Mouse (Mus musculus): Measurements from ENCODE around the gene Zswim1. TPM values are rescaled to one million over a fixed set of nuclear protein-coding genes. Genes with fewer than 3 reads are reported as not detected.

Gene Zswim1
- polyA plus RNA-seq, 1 experiment from 2014 or later = 9.0 TPM

DNA sequence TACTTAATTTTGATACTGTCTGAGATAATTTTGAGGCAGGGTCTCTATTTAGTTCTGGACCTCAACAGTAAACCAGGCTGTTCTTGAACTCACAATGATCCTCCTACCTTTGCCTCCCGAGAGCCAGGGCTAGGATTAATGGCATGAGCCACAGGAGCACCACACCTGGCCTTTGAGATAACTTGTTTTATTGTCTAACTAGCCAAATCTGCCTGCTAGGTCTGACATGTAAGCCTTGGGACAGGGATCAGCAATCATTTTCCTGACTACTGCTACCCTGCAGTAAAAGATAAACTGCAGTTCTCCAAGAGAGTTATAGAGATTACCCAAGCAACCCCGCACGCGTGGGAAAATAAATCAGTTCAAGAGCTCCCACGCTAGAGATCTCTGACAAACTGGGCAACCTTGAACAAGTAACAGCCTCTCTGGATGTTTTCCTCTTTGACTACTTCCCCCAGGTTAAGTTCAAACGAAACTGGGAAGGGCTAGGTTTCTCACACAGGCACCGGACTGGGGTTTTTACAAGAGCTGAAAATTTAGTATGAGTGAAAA lies 37.5 kb upstream of the Zswim1 start:
- H3K4me3 ChIP-seq = peak overlapping the region; percentile 80
- H3K27me3 ChIP-seq (replicated peaks) = no peaks in the 10 kb centered on the region
- ATAC-seq (ENCODE audit: extremely low read depth, insufficient number of reproducible peaks, low FRiP score, low TSS enrichment) = no peak
- peaks cover 20% of the 10 kb centered on the region for H3K36me3 ChIP-seq
- H3K27ac ChIP-seq (replicated peaks) = peak overlapping the region; percentile 95
- H3K4me1 ChIP-seq = peaks cover 36% of the 10 kb centered on the region
- peak overlapping the region; percentile 87 for H3K4me2 ChIP-seq
- H3K9ac ChIP-seq = peak overlapping the region; percentile 95
- no peaks in the 10 kb centered on the region for H3K9me3 ChIP-seq
- 6% methylated on average over 7 of the region's 7 CpGs for WGBS

DNA sequence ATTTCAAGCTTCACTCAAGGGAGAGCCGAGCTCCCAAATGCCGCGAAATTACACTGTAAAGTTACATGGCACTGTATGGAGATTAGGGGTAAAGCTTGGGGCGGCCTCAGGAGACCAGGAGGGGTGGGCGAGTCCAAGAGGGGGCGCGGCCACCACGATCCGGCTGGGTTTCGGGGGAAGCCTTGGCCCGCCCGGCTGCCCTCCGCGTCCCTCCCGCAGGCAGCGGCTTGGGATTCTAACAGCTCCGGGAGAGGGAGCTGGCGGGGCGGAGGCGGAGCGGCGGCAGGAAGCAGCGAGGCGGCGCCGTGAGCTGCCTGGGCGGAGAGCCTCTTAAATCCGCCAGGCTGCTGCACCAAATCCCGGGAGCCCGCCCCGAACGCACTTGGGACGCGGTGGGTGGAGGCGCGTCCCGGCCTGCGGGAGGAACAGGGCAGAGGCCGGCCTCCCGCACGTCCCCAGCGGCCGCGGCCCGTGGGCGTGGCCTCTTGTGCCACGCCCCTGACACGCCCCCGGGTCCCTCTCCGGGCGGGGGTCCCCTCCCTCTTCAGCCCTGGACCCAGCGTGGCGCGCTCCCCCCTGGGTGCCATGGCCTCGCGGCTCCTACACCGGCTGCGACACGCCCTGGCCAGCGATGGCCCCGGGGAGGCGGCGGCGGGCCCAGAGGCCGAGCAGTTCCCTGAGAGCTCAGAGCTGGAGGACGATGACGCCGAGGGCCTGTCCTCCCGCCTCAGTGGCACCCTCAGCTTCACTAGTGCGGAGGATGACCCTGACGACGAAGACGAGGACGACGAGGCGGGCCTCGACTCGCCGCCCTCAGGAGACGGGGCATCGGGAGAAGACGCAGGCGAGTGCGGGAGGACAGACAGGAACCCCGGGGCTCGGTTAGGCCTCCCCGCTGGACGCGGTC lies 36.8 kb upstream of the Zswim1 start, which contains the start of gene Snx21:
Gene Snx21 (plus strand): TSS at position 343 of the 907 bp plus-strand sequence.
- WGBS = under 1% methylated on average over 89 of the region's 89 CpGs
- Histone ChIP-seq H3K4me1 (peaks cover 36% of the 10 kb centered on the region), H3K4me2 (peak within 1 kb of the TSS; percentile 87), H3K4me3 (peak within 1 kb of the TSS; percentile 80), H3K9me3 (no peaks in the 10 kb centered on the region), H3K9ac (peak within 1 kb of the TSS; percentile 95), H3K27ac (replicated peaks) (peak within 1 kb of the TSS; percentile 95), H3K36me3 (peaks cover 27% of the 10 kb centered on the region), H3K27me3 (replicated peaks) (no peaks in the 10 kb centered on the region)
- ATAC-seq (ENCODE audit: extremely low read depth, insufficient number of reproducible peaks, low FRiP score, low TSS enrichment) = peak; percentile 94

DNA sequence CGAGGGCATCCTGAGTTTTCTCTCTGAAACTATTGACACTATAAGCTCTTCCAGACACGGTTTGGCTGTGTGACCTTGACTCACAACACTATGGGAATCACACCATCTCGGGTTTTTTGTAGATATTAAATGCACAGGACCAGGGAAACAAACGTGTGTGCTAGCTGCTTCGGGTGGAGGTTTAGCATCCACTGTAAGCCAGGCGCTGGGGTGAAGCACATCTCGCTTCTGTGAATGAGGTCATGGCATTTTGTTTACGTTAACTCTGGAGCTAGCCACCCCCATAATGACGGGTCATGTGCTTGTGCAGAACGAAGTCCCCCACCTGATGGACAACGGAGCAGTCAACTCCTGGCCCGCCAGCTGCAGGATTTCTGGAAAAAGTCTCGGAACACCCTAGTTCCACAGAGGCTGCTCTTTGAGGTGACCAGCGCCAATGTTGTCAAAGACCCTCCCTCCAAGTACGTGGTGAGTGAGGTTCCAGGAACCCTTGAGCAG lies 36.0 kb upstream of the Zswim1 start:
- ATAC-seq (ENCODE audit: extremely low read depth, insufficient number of reproducible peaks, low FRiP score, low TSS enrichment) = 0 out of 2 replicates have a peak, but pooled peaks have one; percentile 2
- Histone ChIP-seq H3K4me3 (peak overlapping the region; percentile 80), H3K9ac (peak overlapping the region; percentile 95), H3K36me3 (peaks cover 34% of the 10 kb centered on the region), H3K4me1 (peaks cover 36% of the 10 kb centered on the region), H3K9me3 (no peaks in the 10 kb centered on the region), H3K27ac (replicated peaks) (peak overlapping the region; percentile 95), H3K27me3 (replicated peaks) (no peaks in the 10 kb centered on the region), H3K4me2 (peak overlapping the region; percentile 87)
- 4% methylated on average over 15 of the region's 15 CpGs for WGBS

DNA sequence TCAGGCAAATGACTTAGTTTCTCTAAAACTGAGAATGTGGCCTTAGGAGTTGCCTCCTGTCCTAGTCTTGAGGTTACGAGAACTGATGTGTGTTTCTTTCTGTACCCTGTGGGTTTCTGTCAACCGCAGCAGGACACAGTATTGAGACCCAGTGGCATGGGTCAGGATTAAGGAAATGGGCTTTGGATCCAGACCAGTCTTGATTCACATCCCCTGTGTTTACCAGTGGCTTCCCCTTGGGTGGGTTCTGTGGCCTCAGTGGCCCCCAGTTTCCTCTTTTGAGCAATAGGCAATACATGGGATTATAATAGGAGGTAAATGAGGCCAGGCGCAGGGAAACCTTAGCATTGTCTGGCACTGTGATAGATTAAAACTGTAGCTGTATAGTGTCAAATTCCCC lies 35.5 kb upstream of the Zswim1 start:
- H3K4me2 ChIP-seq = peak overlapping the region; percentile 87
- H3K4me3 ChIP-seq = peak overlapping the region; percentile 80
- no peaks in the 10 kb centered on the region for H3K27me3 ChIP-seq (replicated peaks)
- ATAC-seq (ENCODE audit: extremely low read depth, insufficient number of reproducible peaks, low FRiP score, low TSS enrichment) = no peak
- H3K9ac ChIP-seq = peak overlapping the region; percentile 95
- H3K9me3 ChIP-seq = no peaks in the 10 kb centered on the region
- peak overlapping the region; percentile 95 for H3K27ac ChIP-seq (replicated peaks)
- WGBS = 81% methylated on average over 3 of the region's 3 CpGs
- peaks cover 36% of the 10 kb centered on the region for H3K4me1 ChIP-seq
- peaks cover 40% of the 10 kb centered on the region for H3K36me3 ChIP-seq

DNA sequence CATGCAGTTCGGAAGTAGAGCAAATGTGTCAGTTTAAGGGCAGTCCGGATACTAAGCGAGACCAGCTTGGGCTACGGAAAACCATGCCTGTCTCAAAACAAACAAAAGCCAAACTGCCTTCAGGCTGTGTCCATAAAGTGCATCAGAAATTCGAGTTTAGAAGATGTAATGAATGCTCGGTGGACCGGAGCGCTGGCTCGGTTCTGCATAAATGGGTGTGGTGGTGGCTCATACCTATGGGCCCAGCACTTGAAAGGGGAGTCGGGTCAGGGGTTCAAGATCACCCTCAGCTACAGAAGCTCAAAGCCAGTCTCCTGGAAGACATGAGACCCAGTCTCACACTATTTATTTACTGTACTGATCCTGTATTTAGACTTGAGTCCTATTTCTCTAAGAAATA lies 34.7 kb upstream of the Zswim1 start:
- Histone ChIP-seq H3K4me3 (no peak overlapping the region), H3K4me2 (peak overlapping the region; percentile 87), H3K4me1 (peaks cover 36% of the 10 kb centered on the region)

DNA sequence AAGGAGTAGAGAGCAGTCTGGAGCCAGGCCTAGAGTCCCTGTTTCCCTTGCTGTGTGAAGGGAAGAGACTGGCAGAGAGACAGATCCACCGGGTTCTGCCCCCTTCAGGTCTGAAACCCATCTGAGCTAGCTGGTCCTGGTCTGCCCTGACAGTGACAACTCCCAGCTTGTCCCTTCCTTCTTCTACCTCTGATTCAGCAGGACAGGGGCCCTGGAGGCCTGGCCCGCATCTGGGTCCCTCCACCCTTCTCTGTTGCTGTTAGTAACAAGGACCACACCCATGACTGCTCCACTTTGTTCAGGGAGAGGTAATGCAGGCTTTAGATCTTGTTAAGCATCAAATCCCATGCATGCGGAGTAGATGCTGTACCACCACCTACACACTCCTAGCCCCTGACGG lies 34.1 kb upstream of the Zswim1 start:
- ATAC-seq (ENCODE audit: extremely low read depth, insufficient number of reproducible peaks, low FRiP score, low TSS enrichment) = no peak
- Histone ChIP-seq H3K9me3 (no peaks in the 10 kb centered on the region), H3K4me2 (no peak overlapping the region), H3K4me3 (no peak overlapping the region), H3K4me1 (peaks cover 42% of the 10 kb centered on the region), H3K36me3 (peaks cover 54% of the 10 kb centered on the region), H3K9ac (peak overlapping the region; percentile 30; the same call in 1 of the 2 replicates), H3K27ac (replicated peaks) (no peak overlapping the region), H3K27me3 (replicated peaks) (no peaks in the 10 kb centered on the region)
- 59% methylated on average over 4 of the region's 4 CpGs for WGBS

More for the DNA sequence above, 34.7 kb upstream of the Zswim1 start:
- 84% methylated on average over 10 of the region's 10 CpGs for WGBS
- ATAC-seq (ENCODE audit: extremely low read depth, insufficient number of reproducible peaks, low FRiP score, low TSS enrichment) = no peak
- H3K9me3 ChIP-seq = no peaks in the 10 kb centered on the region
- peak overlapping the region; percentile 28; the same call in 1 of the 2 replicates for H3K9ac ChIP-seq
- H3K27me3 ChIP-seq (replicated peaks) = no peaks in the 10 kb centered on the region
- H3K27ac ChIP-seq (replicated peaks) = no peak overlapping the region
- H3K36me3 ChIP-seq = peaks cover 47% of the 10 kb centered on the region

DNA sequence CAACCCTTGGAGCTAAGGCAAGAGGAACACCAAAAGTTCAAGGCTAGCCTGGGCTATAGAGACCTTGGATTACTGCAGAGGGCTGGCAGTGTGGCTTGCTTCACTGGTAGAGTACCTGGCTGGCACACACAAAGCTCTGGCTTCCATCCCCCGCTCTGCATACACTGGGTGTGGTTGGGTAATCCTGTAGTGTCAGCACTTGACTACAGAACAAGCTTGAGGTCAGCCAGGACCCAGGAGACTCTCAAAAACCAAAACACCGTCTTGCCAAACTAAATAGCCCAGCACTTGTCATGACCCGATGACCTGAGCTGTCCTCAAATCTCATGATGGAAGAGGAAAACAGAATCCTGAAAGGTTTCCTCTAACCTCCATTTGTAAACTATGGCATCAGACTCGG lies 32.0 kb upstream of the Zswim1 start:
- H3K4me2 ChIP-seq = no peak overlapping the region
- H3K4me1 ChIP-seq = peaks cover 42% of the 10 kb centered on the region
- no peak overlapping the region for H3K9ac ChIP-seq
- 69% methylated on average over 4 of the region's 4 CpGs for WGBS
- ATAC-seq (ENCODE audit: extremely low read depth, insufficient number of reproducible peaks, low FRiP score, low TSS enrichment) = no peak
- H3K4me3 ChIP-seq = no peak overlapping the region
- H3K27me3 ChIP-seq (replicated peaks) = no peaks in the 10 kb centered on the region
- H3K9me3 ChIP-seq = no peaks in the 10 kb centered on the region
- peaks cover 70% of the 10 kb centered on the region for H3K36me3 ChIP-seq
- no peak overlapping the region for H3K27ac ChIP-seq (replicated peaks)

DNA sequence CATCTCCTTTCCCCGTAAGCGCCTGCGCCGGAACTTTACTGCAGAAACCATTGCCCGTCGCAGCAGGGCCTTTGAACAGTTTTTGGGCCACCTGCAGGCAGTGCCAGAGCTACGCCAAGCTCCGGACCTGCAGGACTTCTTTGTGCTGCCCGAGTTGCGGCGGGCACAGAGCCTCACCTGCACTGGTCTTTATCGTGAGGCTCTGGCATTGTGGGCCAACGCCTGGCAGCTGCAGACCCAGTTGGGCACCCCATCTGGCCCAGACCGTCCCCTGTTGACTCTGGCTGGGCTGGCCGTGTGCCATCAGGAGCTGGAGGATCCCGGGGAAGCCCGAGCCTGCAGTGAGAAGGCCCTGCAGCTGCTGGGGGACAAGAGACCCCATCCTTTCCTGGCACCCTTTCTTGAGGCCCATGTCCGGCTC lies 30.6 kb upstream of the Zswim1 start:
- no peak for ATAC-seq (ENCODE audit: extremely low read depth, insufficient number of reproducible peaks, low FRiP score, low TSS enrichment)
- WGBS = 90% methylated on average over 18 of the region's 18 CpGs
- H3K27ac ChIP-seq (replicated peaks) = no peak overlapping the region
- H3K9ac ChIP-seq = no peak overlapping the region
- H3K36me3 ChIP-seq = peaks cover 84% of the 10 kb centered on the region
- no peak overlapping the region for H3K4me3 ChIP-seq
- H3K9me3 ChIP-seq = no peaks in the 10 kb centered on the region
- peaks cover 37% of the 10 kb centered on the region for H3K4me1 ChIP-seq
- no peaks in the 10 kb centered on the region for H3K27me3 ChIP-seq (replicated peaks)
- H3K4me2 ChIP-seq = no peak overlapping the region

DNA sequence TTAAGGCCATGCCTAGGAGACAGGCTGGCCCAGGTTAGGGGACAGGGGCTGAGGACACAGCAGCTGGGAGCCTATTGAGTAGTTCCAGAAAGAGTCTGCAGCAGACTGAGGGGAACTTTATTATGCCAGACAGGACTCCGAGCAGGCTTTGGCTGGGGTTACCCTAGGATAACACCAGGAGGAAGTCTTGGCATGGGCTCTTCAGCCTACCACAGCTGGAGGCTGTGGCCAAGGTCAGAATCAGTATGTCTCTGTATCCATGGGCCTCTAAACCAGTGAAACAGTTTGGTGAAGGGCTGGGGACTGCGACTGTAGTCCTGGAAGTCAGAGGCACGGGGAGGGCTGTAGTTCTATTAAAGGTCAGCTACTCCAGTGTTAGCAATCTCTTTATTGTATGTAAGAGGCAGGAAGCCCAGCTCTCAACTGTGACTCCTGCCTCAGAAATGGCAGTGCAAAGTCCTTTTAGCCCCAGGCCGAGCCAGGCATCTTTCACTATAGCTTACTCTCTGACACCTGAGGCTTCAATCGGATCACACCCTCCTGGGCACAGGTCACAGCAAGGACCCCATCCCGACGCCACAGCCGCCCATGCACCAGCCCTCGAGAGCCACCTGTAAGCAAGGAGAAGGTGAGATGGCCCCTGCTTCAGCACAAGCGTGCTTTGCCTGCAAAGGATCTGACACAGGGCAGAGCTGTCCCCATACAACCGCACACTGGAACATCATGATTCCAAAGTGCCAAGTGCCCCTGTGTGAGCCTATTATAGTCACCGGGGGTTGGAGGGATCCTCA lies 29.9 kb upstream of the Zswim1 start:
- no peaks in the 10 kb centered on the region for H3K9me3 ChIP-seq
- no peak for ATAC-seq (ENCODE audit: extremely low read depth, insufficient number of reproducible peaks, low FRiP score, low TSS enrichment)
- 84% methylated on average over 12 of the region's 12 CpGs for WGBS
- H3K27me3 ChIP-seq (replicated peaks) = no peaks in the 10 kb centered on the region
- H3K36me3 ChIP-seq = peaks cover 89% of the 10 kb centered on the region
- H3K9ac ChIP-seq = no peak overlapping the region
- peak overlapping the region; percentile 75 for H3K27ac ChIP-seq (replicated peaks)
- H3K4me2 ChIP-seq = no peak overlapping the region
- H3K4me1 ChIP-seq = peaks cover 30% of the 10 kb centered on the region
- no peak overlapping the region for H3K4me3 ChIP-seq

DNA sequence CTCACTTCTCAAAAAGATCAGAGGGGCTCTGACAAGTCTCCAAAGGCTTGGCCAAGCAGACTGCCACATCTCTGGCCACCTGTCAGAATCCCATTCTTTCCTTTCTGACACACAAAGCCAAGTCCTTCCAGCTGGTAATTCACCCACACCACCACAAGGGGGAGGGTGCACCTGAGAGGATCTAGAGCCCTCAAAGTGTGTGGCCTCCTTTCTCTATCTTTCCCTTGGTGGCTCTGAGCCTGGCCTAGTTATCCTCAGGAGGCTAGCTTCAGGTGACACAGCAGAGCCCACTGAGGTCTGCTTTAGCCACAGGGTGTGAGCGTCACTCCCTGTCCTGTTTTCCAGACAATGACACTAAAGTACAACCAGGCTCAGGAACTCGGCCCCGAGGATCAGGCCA lies 29.2 kb upstream of the Zswim1 start:
- no peak overlapping the region for H3K4me3 ChIP-seq
- ATAC-seq (ENCODE audit: extremely low read depth, insufficient number of reproducible peaks, low FRiP score, low TSS enrichment) = no peak
- H3K9me3 ChIP-seq = no peaks in the 10 kb centered on the region
- WGBS = 47% methylated on average over 3 of the region's 3 CpGs
- H3K4me1 ChIP-seq = peaks cover 24% of the 10 kb centered on the region
- no peak overlapping the region for H3K4me2 ChIP-seq
- peaks cover 92% of the 10 kb centered on the region for H3K36me3 ChIP-seq
- peak overlapping the region; percentile 75 for H3K27ac ChIP-seq (replicated peaks)
- no peaks in the 10 kb centered on the region for H3K27me3 ChIP-seq (replicated peaks)
- peak overlapping the region; percentile 29; the same call in 1 of the 2 replicates for H3K9ac ChIP-seq

DNA sequence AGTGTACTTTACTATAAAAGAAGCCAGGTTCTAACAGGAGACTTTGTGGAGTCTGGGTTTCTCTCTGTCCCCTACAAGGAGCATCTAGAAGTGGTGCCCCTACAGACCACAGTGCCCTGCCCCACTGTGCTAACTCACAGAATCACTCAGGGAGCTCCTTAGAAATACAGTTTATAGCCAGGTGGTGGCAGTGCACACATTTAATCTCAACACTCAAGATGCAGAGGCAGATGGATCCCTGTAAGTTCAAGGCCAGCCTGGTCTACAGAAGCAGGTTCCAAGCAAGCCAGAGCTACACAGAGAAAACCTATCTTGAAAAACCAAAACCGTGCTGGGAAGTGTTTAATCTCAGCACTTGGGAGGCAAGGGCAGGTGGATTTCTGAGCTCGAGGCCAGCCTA lies 28.7 kb upstream of the Zswim1 start:
- Histone ChIP-seq H3K4me3 (no peak overlapping the region), H3K9me3 (no peaks in the 10 kb centered on the region), H3K36me3 (peaks cover 92% of the 10 kb centered on the region), H3K9ac (peak overlapping the region; percentile 57; the same call in 1 of the 2 replicates), H3K4me1 (peaks cover 19% of the 10 kb centered on the region), H3K4me2 (no peak overlapping the region), H3K27ac (replicated peaks) (peak overlapping the region; percentile 75), H3K27me3 (replicated peaks) (no peaks in the 10 kb centered on the region)
- 90% methylated on average over 2 of the region's 2 CpGs for WGBS
- ATAC-seq (ENCODE audit: extremely low read depth, insufficient number of reproducible peaks, low FRiP score, low TSS enrichment) = no peak
